Mouse (Mus musculus) erythroblast, embryonic 14.5 days (primary cell): ENCODE data around the gene Pccb.

Experiments
- GATA1 ChIP-seq: IDR thresholded peaks from 2 replicates; pipeline ENCODE4 v1.6.1; 2012; ENCODE audit warnings: low read length, inconsistent platforms, mixed read lengths
- TAL1 ChIP-seq: IDR thresholded peaks from 3 replicates; pipeline ENCODE4 v1.6.1; 2012; ENCODE audit warnings: low read length, inconsistent platforms, mixed read lengths

DNA sequence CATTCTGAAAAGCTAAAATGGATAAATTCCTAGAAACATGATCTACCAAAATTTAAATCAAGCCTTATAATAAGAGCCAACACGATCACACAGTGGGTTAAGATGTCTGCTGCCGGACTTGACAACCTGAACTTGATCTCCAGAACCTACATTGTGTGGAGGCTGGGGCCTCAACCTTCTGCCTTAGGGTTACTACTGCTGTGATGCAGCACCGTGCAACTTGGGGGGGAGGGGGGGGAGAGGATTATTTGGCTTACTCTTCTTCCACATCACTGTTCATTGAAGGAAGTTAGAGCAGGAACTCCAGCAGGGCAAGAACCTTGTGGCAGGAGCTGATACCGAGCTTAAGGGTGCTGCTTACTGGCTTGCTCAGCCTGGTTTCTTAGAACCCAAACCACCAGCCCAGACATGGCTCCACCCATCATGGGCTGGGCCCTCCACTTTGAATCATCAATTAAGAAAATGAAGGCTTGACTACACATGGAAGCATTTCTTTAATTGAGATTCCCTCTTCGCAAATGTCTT is 71.7 kb downstream of the Pccb start:
- TF ChIP-seq GATA1 (no peak), TAL1 (no peak)
